Mouse (Mus musculus): ENCODE results near the gene Adipor2. TPM values are rescaled to one million over a fixed set of nuclear protein-coding genes. Genes with fewer than 3 reads are reported as not detected.

Gene Adipor2
- polyA plus RNA-seq, 1 experiment from 2014 or later = 29.0 TPM

DNA sequence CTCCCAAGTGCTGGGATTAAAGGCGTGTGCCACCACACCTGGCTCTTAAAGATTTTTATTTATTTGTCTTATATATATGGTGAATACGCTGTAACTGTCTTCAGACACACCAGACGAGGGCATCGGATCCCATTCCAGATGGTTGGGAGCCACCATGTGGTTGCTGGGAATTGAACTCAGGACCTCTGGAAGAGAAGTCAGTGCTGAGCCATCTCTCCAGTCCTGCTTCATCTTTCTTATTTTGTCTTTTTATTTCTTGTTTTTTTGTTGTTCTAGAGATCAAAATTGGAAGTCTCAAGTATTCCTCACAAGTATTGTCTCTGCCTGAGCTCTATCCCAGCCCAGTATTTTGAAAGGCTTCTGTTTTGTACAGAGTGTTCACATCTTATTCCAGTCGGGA, 2.9 kb upstream of the Adipor2 start:
- H3K9me3 ChIP-seq (ENCODE audit: low read depth, low read length) = no peaks in the 10 kb centered on the region
- no peak overlapping the region for H3K9ac ChIP-seq
- H3K4me2 ChIP-seq = no peak overlapping the region
- TF ChIP-seq CTCF (IDR thresholded peaks at IDR 0.05; ENCODE audit: low read depth) = no peak
- H3K27me3 ChIP-seq (ENCODE audit: insufficient read depth, low read length) = no peaks in the 10 kb centered on the region
- no peak for ATAC-seq (ENCODE audit: insufficient read depth)
- 83% methylated on average over 5 of the region's 5 CpGs for WGBS
- H3K4me3 ChIP-seq (ENCODE audit: low read depth, low read length) = no peak overlapping the region
- no peak overlapping the region for H3K27ac ChIP-seq (ENCODE audit: low read depth)
- no peaks in the 10 kb centered on the region for H3K36me3 ChIP-seq (ENCODE audit: insufficient read depth)
- H3K4me1 ChIP-seq (ENCODE audit: insufficient read depth) = no peaks in the 10 kb centered on the region
- no peak for DNase-seq

GRCm38 (mm10) chr6:119419412-119419811, 1.9 kb upstream of the Adipor2 start:
- Histone ChIP-seq H3K27ac (ENCODE audit: low read depth) (peak overlapping the region; percentile 52), H3K27me3 (ENCODE audit: insufficient read depth, low read length) (no peaks in the 10 kb centered on the region), H3K4me2 (no peak overlapping the region), H3K9ac (no peak overlapping the region), H3K4me3 (ENCODE audit: low read depth, low read length) (no peak overlapping the region), H3K4me1 (ENCODE audit: insufficient read depth) (no peaks in the 10 kb centered on the region), H3K36me3 (ENCODE audit: insufficient read depth) (no peaks in the 10 kb centered on the region), H3K9me3 (ENCODE audit: low read depth, low read length) (no peaks in the 10 kb centered on the region)
- TF ChIP-seq CTCF (IDR thresholded peaks at IDR 0.05; ENCODE audit: low read depth) = no peak
- WGBS = 53% methylated on average over 7 of the region's 7 CpGs
- DNase-seq (no peak), ATAC-seq (ENCODE audit: insufficient read depth) (no peak)

- H3K27me3 ChIP-seq (ENCODE audit: insufficient read depth, low read length) = no peaks in the 10 kb centered on the region
- no peak overlapping the region for H3K4me3 ChIP-seq (ENCODE audit: low read depth, low read length)
- no peak overlapping the region for H3K4me2 ChIP-seq
- DNase-seq (peak; percentile 50), ATAC-seq (ENCODE audit: insufficient read depth) (peak; percentile 73)
- no peak overlapping the region for H3K9ac ChIP-seq
- H3K27ac ChIP-seq (ENCODE audit: low read depth) = peak overlapping the region; percentile 52
- WGBS = 43% methylated on average over 7 of the region's 7 CpGs
- no peaks in the 10 kb centered on the region for H3K4me1 ChIP-seq (ENCODE audit: insufficient read depth)
- no peaks in the 10 kb centered on the region for H3K9me3 ChIP-seq (ENCODE audit: low read depth, low read length)
- no peak for TF ChIP-seq CTCF (IDR thresholded peaks at IDR 0.05; ENCODE audit: low read depth)
- H3K36me3 ChIP-seq (ENCODE audit: insufficient read depth) = no peaks in the 10 kb centered on the region
Observed at GRCm38 (mm10) chr6:119418392-119419251, 1.1 kb upstream of the Adipor2 start.

DNA sequence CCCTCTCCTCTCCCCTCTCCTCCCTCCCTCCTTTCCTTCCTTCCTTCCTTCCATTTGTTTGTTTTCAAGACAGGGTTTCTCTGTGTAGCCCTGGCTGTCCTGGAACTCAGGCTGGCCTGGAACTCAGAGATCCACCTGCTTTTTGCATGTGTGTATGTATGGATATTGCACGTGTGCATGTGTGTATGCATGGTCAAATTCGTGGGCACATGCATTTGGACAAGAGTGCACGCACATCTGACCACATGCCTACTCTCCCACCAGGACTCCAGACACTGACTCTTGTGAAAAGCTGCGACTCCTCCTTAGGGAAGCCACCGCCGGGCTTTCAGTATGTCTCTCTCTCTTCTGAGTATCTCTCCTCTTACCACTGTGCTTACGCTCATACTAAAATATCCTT, 317 bp upstream of the Adipor2 start:
- no peaks in the 10 kb centered on the region for H3K9me3 ChIP-seq (ENCODE audit: low read depth, low read length)
- 64% methylated on average over 7 of the region's 7 CpGs for WGBS
- no peak overlapping the region for H3K4me3 ChIP-seq (ENCODE audit: low read depth, low read length)
- ATAC-seq (ENCODE audit: insufficient read depth) (0 out of 2 replicates have a peak, but pooled peaks have one; percentile 29), DNase-seq (no peak)
- H3K4me1 ChIP-seq (ENCODE audit: insufficient read depth) = no peaks in the 10 kb centered on the region
- H3K36me3 ChIP-seq (ENCODE audit: insufficient read depth) = no peaks in the 10 kb centered on the region
- H3K9ac ChIP-seq = no peak overlapping the region
- H3K27me3 ChIP-seq (ENCODE audit: insufficient read depth, low read length) = no peaks in the 10 kb centered on the region
- H3K27ac ChIP-seq (ENCODE audit: low read depth) = peak overlapping the region; percentile 52; the same call in 1 of the 2 replicates
- TF ChIP-seq CTCF (IDR thresholded peaks at IDR 0.05; ENCODE audit: low read depth) = no peak
- H3K4me2 ChIP-seq = no peak overlapping the region

- no peak for TF ChIP-seq CTCF (IDR thresholded peaks at IDR 0.05; ENCODE audit: low read depth)
- Histone ChIP-seq H3K27me3 (ENCODE audit: insufficient read depth, low read length) (no peaks in the 10 kb centered on the region), H3K27ac (ENCODE audit: low read depth) (no peak overlapping the region), H3K36me3 (ENCODE audit: insufficient read depth) (no peaks in the 10 kb centered on the region), H3K4me2 (no peak overlapping the region), H3K4me1 (ENCODE audit: insufficient read depth) (no peaks in the 10 kb centered on the region), H3K9ac (no peak overlapping the region), H3K9me3 (ENCODE audit: low read depth, low read length) (no peaks in the 10 kb centered on the region), H3K4me3 (ENCODE audit: low read depth, low read length) (no peak overlapping the region)
- ATAC-seq (ENCODE audit: insufficient read depth) = no peak
- no peak for DNase-seq
- 65% methylated on average over 6 of the region's 6 CpGs for WGBS
Observed at GRCm38 (mm10) chr6:119416643-119417042, 861 bp downstream of the Adipor2 start.

GRCm38 (mm10) chr6:119414262-119415043, 3.1 kb downstream of the Adipor2 start:
- TF ChIP-seq CTCF (IDR thresholded peaks at IDR 0.05; ENCODE audit: low read depth) = no peak
- Histone ChIP-seq H3K36me3 (ENCODE audit: insufficient read depth) (no peaks in the 10 kb centered on the region), H3K27ac (ENCODE audit: low read depth) (no peak overlapping the region), H3K4me3 (ENCODE audit: low read depth, low read length) (no peak overlapping the region), H3K9me3 (ENCODE audit: low read depth, low read length) (no peaks in the 10 kb centered on the region), H3K9ac (no peak overlapping the region), H3K27me3 (ENCODE audit: insufficient read depth, low read length) (no peaks in the 10 kb centered on the region), H3K4me1 (ENCODE audit: insufficient read depth) (no peaks in the 10 kb centered on the region), H3K4me2 (no peak overlapping the region)
- 79% methylated on average over 15 of the region's 15 CpGs for WGBS
- DNase-seq (no peak), ATAC-seq (ENCODE audit: insufficient read depth) (no peak)

- ATAC-seq (ENCODE audit: insufficient read depth) (no peak), DNase-seq (no peak)
- Histone ChIP-seq H3K4me2 (no peak overlapping the region), H3K4me1 (ENCODE audit: insufficient read depth) (no peaks in the 10 kb centered on the region), H3K9me3 (ENCODE audit: low read depth, low read length) (no peaks in the 10 kb centered on the region), H3K27ac (ENCODE audit: low read depth) (no peak overlapping the region), H3K4me3 (ENCODE audit: low read depth, low read length) (no peak overlapping the region), H3K9ac (no peak overlapping the region), H3K27me3 (ENCODE audit: insufficient read depth, low read length) (no peaks in the 10 kb centered on the region), H3K36me3 (ENCODE audit: insufficient read depth) (no peaks in the 10 kb centered on the region)
- no peak for TF ChIP-seq CTCF (IDR thresholded peaks at IDR 0.05; ENCODE audit: low read depth)
- WGBS = 64% methylated on average over 4 of the region's 4 CpGs
Observed at GRCm38 (mm10) chr6:119412588-119412987, 4.9 kb downstream of the Adipor2 start.
